Mouse (Mus musculus): ENCODE data around the gene Mapk13.
"Not testable (repeated sequence)": the region's sequence is repeated elsewhere in the genome, so short reads cannot be mapped to it uniquely, and the experiment has no call there.

Mapk13 gene

GRCm38 (mm10) chr17:28814529-28815097, 45.5 kb downstream of the Mapk13 start:
- DNase-seq (ENCODE audit: low read depth, low spot score): no peak

DNA sequence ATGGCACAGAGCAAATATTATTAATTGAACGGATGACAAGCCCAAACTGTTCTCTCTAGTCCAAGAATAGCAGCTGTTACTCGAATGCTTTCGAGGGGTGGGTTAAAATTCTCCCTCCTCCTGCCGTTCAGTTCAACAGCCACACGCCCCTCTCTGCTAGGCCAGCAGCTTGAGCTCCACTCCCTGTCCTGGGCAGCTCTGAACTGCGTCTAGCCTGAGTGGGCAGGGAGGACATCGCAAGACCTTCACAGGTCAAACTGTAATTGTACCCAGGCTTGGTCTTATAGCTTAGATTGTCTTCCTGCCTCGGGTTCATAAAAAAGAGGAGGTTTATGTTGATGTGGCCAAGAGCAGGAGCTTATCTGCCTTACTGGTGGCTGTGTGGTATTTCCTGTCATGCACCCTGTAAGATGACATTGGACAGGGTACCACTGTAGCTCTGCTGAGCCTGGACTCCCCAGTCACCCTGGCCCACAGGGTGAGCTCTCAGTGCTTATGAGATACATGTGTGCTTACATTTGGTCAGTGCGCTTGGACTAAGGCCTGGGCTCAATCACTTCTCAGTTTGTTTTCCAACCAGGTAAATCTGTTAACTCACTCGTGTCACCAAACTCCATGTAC, 46.4 kb downstream of the Mapk13 start:
- DNase-seq (ENCODE audit: low read depth, low spot score): no peak

DNA sequence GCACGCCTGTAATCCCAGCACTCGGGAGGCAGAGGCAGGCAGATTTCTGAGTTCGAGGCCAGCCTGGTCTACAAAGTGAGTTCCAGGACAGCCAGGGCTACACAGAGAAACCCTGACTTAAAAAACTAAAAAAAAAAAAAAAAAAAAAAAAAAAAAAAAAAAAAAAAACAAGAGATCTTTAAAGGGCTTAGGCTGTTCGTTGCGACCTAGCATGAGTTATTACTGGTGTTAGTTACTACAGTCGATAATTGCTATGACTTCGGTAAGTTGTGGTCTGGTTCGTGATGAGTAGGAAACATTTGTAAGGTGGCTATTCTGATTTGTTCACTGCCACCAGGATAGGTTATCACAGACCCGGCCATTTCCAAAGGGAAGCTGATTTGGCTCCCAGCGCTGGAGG, 47.2 kb downstream of the Mapk13 start:
- DNase-seq (ENCODE audit: low read depth, low spot score): not testable (repeated sequence)

DNA sequence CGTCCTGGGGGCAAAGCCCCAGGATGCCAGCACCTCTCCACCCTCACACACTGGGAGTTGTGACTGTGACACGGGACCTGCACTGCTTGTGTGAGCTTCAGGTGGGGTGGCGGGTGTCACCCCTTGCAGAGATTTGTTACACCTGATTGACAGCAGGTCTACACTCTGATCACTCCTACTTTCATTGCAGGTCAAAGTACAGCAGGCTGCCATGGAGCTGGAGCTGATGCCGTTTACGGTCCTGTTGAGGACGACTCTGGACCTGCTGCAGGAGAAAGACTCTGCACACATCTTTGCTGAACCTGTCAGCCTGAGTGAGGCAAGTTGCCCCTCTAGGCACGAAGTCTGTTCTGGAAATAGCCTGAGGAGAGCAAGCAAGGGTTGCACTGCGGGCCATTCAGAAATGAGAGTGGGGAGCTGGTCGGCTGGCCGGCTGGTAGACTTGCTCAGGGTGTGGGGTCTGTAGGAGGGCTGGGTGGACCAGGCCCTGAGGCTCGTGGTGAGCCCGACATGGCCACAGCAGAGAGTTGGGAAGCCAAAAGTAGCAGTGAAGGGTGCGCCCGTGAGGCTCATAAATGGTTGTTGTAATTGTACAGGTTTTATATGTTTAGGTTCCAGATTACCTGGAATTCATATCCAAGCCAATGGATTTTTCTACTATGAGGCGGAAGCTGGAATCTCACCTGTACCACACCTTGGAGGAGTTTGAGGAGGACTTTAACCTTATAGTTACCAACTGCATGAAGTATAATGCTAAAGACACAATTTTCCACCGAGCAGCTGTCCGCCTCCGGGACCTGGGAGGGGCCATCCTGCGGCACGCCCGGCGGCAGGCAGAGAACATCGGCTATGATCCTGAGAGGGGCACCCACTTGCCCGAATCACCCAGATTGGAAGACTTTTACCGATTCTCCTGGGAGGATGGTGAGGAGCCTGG, 48.0 kb downstream of the Mapk13 start:
- DNase-seq (ENCODE audit: low read depth, low spot score): no peak

GRCm38 (mm10) chr17:28820189-28820588, 51.1 kb downstream of the Mapk13 start:
- DNase-seq (ENCODE audit: low read depth, low spot score): no peak

GRCm38 (mm10) chr17:28823004-28823745, 54.1 kb downstream of the Mapk13 start:
- no peak for DNase-seq (ENCODE audit: low read depth, low spot score)

GRCm38 (mm10) chr17:28823749-28824148, 54.7 kb downstream of the Mapk13 start:
- no peak for DNase-seq (ENCODE audit: low read depth, low spot score)

- no peak for DNase-seq (ENCODE audit: low read depth, low spot score)
Measured at GRCm38 (mm10) chr17:28824896-28825295, 55.8 kb downstream of the Mapk13 start.

DNA sequence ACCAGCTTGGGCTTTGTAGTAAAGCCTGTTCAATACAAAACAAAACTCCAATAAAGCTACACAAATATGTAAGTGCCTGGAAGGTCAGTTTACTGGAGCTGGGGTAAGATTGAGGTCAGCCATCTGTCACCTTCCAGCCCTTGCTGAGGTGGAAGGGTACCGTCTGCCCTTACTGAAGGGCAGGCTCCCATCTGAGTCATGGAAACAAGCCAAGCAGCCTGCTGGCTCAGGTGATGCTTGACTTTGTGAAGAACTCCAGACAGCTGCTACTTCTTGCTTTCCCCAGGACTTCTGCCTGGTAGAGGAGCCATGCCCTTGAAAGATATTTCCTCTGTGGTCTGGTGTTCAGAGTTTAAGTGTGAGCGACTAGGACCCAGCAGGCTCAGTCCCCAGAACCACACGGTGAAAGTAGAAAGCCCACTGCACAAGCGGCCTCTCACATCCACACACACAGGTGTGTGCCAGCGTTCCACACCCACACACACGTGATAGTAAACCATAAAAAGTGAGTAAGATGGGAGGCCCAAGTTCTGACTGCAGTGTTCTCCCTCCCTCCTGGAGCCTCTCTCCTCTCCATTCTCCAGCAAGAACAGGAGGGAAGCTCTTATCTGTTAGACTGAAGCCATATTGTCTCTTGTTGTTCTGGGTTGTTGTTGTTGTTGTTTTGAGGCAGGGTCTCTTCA, 56.4 kb downstream of the Mapk13 start:
- DNase-seq (ENCODE audit: low read depth, low spot score): no peak

GRCm38 (mm10) chr17:28827665-28828231, 58.7 kb downstream of the Mapk13 start:
- no peak for DNase-seq (ENCODE audit: low read depth, low spot score)

GRCm38 (mm10) chr17:28829120-28829519, 60.0 kb downstream of the Mapk13 start:
- no peak for DNase-seq (ENCODE audit: low read depth, low spot score)
